Mouse (Mus musculus) small intestine, adult 2 months (tissue): ENCODE measurements around the gene Npm1.

Experiments used
- CTCF ChIP-seq: fragments of 200-500 bp; IDR thresholded peaks from 2 replicates; pipeline ENCODE4 v1.5.1; 2012; ENCODE audit warnings: low read depth, mild to moderate bottlenecking, control low read depth, inconsistent platforms, low read length, moderate library complexity, mixed read lengths; ENCODE audit not compliant: insufficient replicate concordance, insufficient read length; ENCODE audit errors: extremely low read depth
- POLR2A ChIP-seq: fragments of 200-500 bp; IDR thresholded peaks from 2 replicates; pipeline ENCODE4 v1.6.1; 2012; ENCODE audit warnings: low read depth, mild to moderate bottlenecking, control low read depth, inconsistent platforms, low read length, moderate library complexity

DNA sequence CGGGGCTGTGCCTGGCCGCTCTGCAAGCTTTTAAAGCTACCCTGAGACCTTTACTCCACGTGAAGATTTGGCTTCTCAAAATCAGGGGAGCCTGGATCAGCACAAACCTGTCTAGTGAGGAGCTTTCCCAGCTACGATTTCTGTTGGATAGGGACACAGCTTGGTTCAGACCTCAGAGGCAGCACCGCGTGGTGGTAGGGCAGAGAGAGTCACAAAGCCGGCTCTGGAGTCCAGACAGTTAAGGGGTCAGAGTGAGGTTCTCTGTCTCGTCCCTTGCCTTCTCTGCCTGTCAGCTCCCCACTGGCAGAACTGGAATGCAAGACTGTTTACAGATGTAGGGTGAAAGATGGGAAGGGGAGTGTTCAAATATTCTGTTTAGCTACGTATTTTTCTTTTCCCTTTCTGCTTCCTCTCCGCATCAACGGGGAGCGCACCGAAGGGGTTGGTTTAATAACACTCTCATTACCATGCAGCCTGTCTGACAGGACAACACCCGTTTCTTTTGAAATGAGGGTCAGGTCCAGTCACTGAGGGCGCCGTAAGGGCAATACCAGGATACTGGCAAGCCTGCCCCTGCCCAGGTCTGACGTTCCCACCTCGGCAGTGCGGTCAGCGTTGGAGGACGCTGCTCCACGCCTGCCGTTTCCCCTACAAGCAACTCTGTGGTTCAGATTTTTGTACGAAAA is 33.6 kb upstream of the Npm1 start:
- TF ChIP-seq CTCF (no peak), POLR2A (no peak)
